ENCODE assay signal across 21 mouse cellular contexts in genomic region chr5:53967560-53967959, GRCm38 (mm10). TPM values are rescaled to one million over a fixed set of nuclear protein-coding genes. Genes with fewer than 3 reads are reported as not detected.
DNase-seq lines count a peak whose midpoint lies in the region; ATAC-seq lines count a peak whose summit lies in the region.
"Had no signal": no experiment of that assay in that cellular context is flagged by ENCODE, and none has a peak within 500 bp of the region (broad histone marks: within the 10 kb centered on the region; RNA-seq: fewer than 3 reads in every experiment).

No protein-coding gene starts in this region.

- no peak overlapping the region for H3K9ac ChIP-seq in embryonic facial prominence, embryonic 14.5 days (ENCODE audit: low read depth, low read length)
- H3K9ac ChIP-seq in intestine, embryonic 14.5 days (ENCODE audit: low read length), result no peak overlapping the region
- H3K9ac ChIP-seq in intestine, embryonic 15.5 days, result no peak overlapping the region
- H3K9ac ChIP-seq in stomach, embryonic 16.5 days (ENCODE audit: low read length), result no peak overlapping the region
- H3K9ac ChIP-seq: embryonic facial prominence, embryonic 13.5 days; forebrain, embryonic 13.5 days; forebrain, embryonic 15.5 days; forebrain, postnatal 0 days had no signal

- H3K4me3 ChIP-seq in embryonic facial prominence, embryonic 14.5 days (ENCODE audit: low read depth, low read length), result no peak overlapping the region
- H3K4me3 ChIP-seq in embryonic facial prominence, embryonic 10.5 days, result no peak overlapping the region
- H3K4me3 ChIP-seq in intestine, embryonic 14.5 days (ENCODE audit: low read depth, low read length), result no peak overlapping the region
- no peak overlapping the region for H3K4me3 ChIP-seq in intestine, embryonic 15.5 days (replicated peaks)
- H3K4me3 ChIP-seq in stomach, embryonic 16.5 days (replicated peaks; ENCODE audit: low read length), result no peak overlapping the region
- H3K4me3 ChIP-seq: embryonic facial prominence, embryonic 13.5 days; forebrain, embryonic 13.5 days; forebrain, embryonic 15.5 days had no signal

- 85% methylated on average over 2 of the region's 2 CpGs for WGBS in embryonic facial prominence, embryonic 14.5 days
- WGBS in embryonic facial prominence, embryonic 10.5 days, result 90% methylated on average over 2 of the region's 2 CpGs
- WGBS in intestine, embryonic 14.5 days, result 80% methylated on average over 2 of the region's 2 CpGs
- 83% methylated on average over 2 of the region's 2 CpGs for WGBS in intestine, embryonic 15.5 days
- WGBS in stomach, embryonic 16.5 days, result 79% methylated on average over 2 of the region's 2 CpGs

- H3K27me3 ChIP-seq in embryonic facial prominence, embryonic 14.5 days (replicated peaks; ENCODE audit: control insufficient read depth, insufficient read depth, low read length), result no peaks in the 10 kb centered on the region
- no peaks in the 10 kb centered on the region for H3K27me3 ChIP-seq in embryonic facial prominence, embryonic 10.5 days (replicated peaks; ENCODE audit: low read depth, poor library complexity, severe bottlenecking)
- H3K27me3 ChIP-seq in intestine, embryonic 14.5 days (replicated peaks; ENCODE audit: control insufficient read depth, insufficient read depth, low read length), result no peaks in the 10 kb centered on the region
- no peaks in the 10 kb centered on the region for H3K27me3 ChIP-seq in intestine, embryonic 15.5 days (replicated peaks)
- no peaks in the 10 kb centered on the region for H3K27me3 ChIP-seq in stomach, embryonic 16.5 days (ENCODE audit: control insufficient read depth, insufficient read depth, low read length)
- H3K27me3 ChIP-seq: CH12.LX; embryonic facial prominence, embryonic 13.5 days; forebrain, embryonic 13.5 days; forebrain, embryonic 15.5 days; Patski had no signal

- ATAC-seq in embryonic facial prominence, embryonic 14.5 days (ENCODE audit: low read depth), result peak; percentile 77; the same call in 1 of the 2 replicates
- ATAC-seq in intestine, embryonic 14.5 days (replicated peaks; ENCODE audit: low FRiP score, low TSS enrichment, low read depth), result no peak
- ATAC-seq in intestine, embryonic 15.5 days, result no peak
- ATAC-seq in stomach, embryonic 16.5 days (ENCODE audit: insufficient read depth, low FRiP score), result peak; percentile 50; the same call in 1 of the 2 replicates
- ATAC-seq: activated CD4-positive, CD25-positive, alpha-beta regulatory T cell, adult 4 months; CD4-positive, CD25-positive, alpha-beta regulatory T cell, adult 4 months; forebrain, embryonic 13.5 days; forebrain, embryonic 15.5 days; forebrain, postnatal 0 days; Patski had no signal

- DNase-seq in embryonic facial prominence, embryonic 14.5 days (ENCODE audit: low spot score), result no peak
- DNase-seq in embryonic facial prominence, embryonic 10.5 days (ENCODE audit: low spot score), result no peak
- DNase-seq in intestine, embryonic 14.5 days (ENCODE audit: low spot score), result peak; percentile 20
- DNase-seq: adrenal gland, adult 8-10 months; adrenal gland, postnatal 14 days; adrenal gland, postnatal 36 days; B cell, adult 2 months; cerebellum, adult 11-12 months; cerebellum, adult 2 months; cerebellum, adult 9-10 months; forebrain, postnatal 0 days had no signal

- H3K36me3 ChIP-seq in embryonic facial prominence, embryonic 14.5 days (ENCODE audit: control insufficient read depth, insufficient read depth, low read length), result no peaks in the 10 kb centered on the region
- H3K36me3 ChIP-seq in embryonic facial prominence, embryonic 10.5 days (replicated peaks), result no peaks in the 10 kb centered on the region
- H3K36me3 ChIP-seq in intestine, embryonic 14.5 days (ENCODE audit: control insufficient read depth, insufficient read depth, low read length), result no peaks in the 10 kb centered on the region
- no peaks in the 10 kb centered on the region for H3K36me3 ChIP-seq in intestine, embryonic 15.5 days
- no peaks in the 10 kb centered on the region for H3K36me3 ChIP-seq in stomach, embryonic 16.5 days (ENCODE audit: control insufficient read depth, insufficient read depth, low read length)
- H3K36me3 ChIP-seq: embryonic facial prominence, embryonic 13.5 days; forebrain, embryonic 15.5 days; G1E had no signal

- no peak overlapping the region for H3K4me2 ChIP-seq in embryonic facial prominence, embryonic 14.5 days (ENCODE audit: low read depth, low read length)
- no peak overlapping the region for H3K4me2 ChIP-seq in intestine, embryonic 14.5 days (ENCODE audit: low read length)
- H3K4me2 ChIP-seq in intestine, embryonic 15.5 days (replicated peaks), result no peak overlapping the region
- no peak overlapping the region for H3K4me2 ChIP-seq in stomach, embryonic 16.5 days (ENCODE audit: low read depth, low read length)
- H3K4me2 ChIP-seq: embryonic facial prominence, embryonic 13.5 days; forebrain, embryonic 13.5 days; forebrain, embryonic 15.5 days had no signal

- no peaks in the 10 kb centered on the region for H3K4me1 ChIP-seq in embryonic facial prominence, embryonic 14.5 days (ENCODE audit: control insufficient read depth, insufficient read depth, low read length)
- no peaks in the 10 kb centered on the region for H3K4me1 ChIP-seq in embryonic facial prominence, embryonic 10.5 days
- no peaks in the 10 kb centered on the region for H3K4me1 ChIP-seq in intestine, embryonic 14.5 days (replicated peaks; ENCODE audit: control insufficient read depth, insufficient read depth, low read length)
- no peaks in the 10 kb centered on the region for H3K4me1 ChIP-seq in intestine, embryonic 15.5 days (replicated peaks)
- H3K4me1 ChIP-seq in stomach, embryonic 16.5 days (ENCODE audit: control insufficient read depth, insufficient read depth, low read length), result no peaks in the 10 kb centered on the region
- H3K4me1 ChIP-seq: forebrain, embryonic 13.5 days; forebrain, embryonic 15.5 days had no signal

- H3K27ac ChIP-seq in embryonic facial prominence, embryonic 14.5 days (replicated peaks; ENCODE audit: low read depth, low read length), result no peak overlapping the region
- H3K27ac ChIP-seq in embryonic facial prominence, embryonic 10.5 days (replicated peaks), result no peak overlapping the region
- H3K27ac ChIP-seq in intestine, embryonic 14.5 days (ENCODE audit: low read depth), result no peak overlapping the region
- H3K27ac ChIP-seq in intestine, embryonic 15.5 days, result no peak overlapping the region
- H3K27ac ChIP-seq in stomach, embryonic 16.5 days (ENCODE audit: low read length), result no peak overlapping the region
- H3K27ac ChIP-seq: embryonic facial prominence, embryonic 13.5 days; forebrain, embryonic 13.5 days; forebrain, embryonic 15.5 days had no signal

- no peaks in the 10 kb centered on the region for H3K9me3 ChIP-seq in embryonic facial prominence, embryonic 14.5 days (ENCODE audit: control insufficient read depth, low read length)
- no peaks in the 10 kb centered on the region for H3K9me3 ChIP-seq in embryonic facial prominence, embryonic 10.5 days
- no peaks in the 10 kb centered on the region for H3K9me3 ChIP-seq in intestine, embryonic 14.5 days (ENCODE audit: control insufficient read depth, low read length)
- H3K9me3 ChIP-seq in intestine, embryonic 15.5 days, result no peaks in the 10 kb centered on the region
- no peaks in the 10 kb centered on the region for H3K9me3 ChIP-seq in stomach, embryonic 16.5 days (replicated peaks; ENCODE audit: control insufficient read depth, low read length)
- H3K9me3 ChIP-seq: embryonic facial prominence, embryonic 13.5 days; forebrain, embryonic 13.5 days; forebrain, embryonic 15.5 days; G1E had no signal

RNA-seq across cellular contexts. Expression of gene Stim2, which starts 30.7 kb away (rescaled TPM):
- polyA plus RNA-seq in embryonic facial prominence, embryonic 14.5 days (2014; fragmentation: Nextera tagmentation; extraction: Ambion mirVana), result 30.5 and 38.1 TPM in 2 replicates
- 13.9 and 14.3 TPM in 2 replicates for polyA plus RNA-seq in embryonic facial prominence, embryonic 10.5 days (2016; fragmentation: Nextera tagmentation; extraction: Ambion mirVana)
- 18.2 and 19.9 TPM in 2 replicates for polyA plus RNA-seq in intestine, embryonic 14.5 days (2014; fragmentation: Nextera tagmentation; extraction: Ambion mirVana)
- polyA plus RNA-seq in intestine, embryonic 15.5 days (2015; fragmentation: Nextera tagmentation; extraction: Ambion mirVana), result 16.1 and 17.8 TPM in 2 replicates
- 13.1 and 15.9 TPM in 2 replicates for polyA plus RNA-seq in stomach, embryonic 16.5 days (2015; fragmentation: Nextera tagmentation; extraction: Ambion mirVana)

Comparison
In these comparisons a context has a peak if more than half of its experiments do, and no peak if none do; other contexts are left out.
1. ATAC-seq: peak in embryonic facial prominence, embryonic 14.5 days (single experiment) and stomach, embryonic 16.5 days (single experiment); none in intestine, embryonic 14.5 days (single experiment) and intestine, embryonic 15.5 days (single experiment).